Mouse (Mus musculus) bone marrow macrophage, adult 2 months (primary cell): ENCODE results near the gene Ccdc170.

ENCODE experiments used
- CTCF ChIP-seq: IDR thresholded peaks from 2 replicates; pipeline ENCODE4 v1.5.1; 2012; ENCODE audit warnings: low read depth, mild to moderate bottlenecking, low read length, moderate library complexity
- POLR2A ChIP-seq: IDR thresholded peaks from 2 replicates; pipeline ENCODE4 v1.6.1; 2012; ENCODE audit warnings: mild to moderate bottlenecking, low read depth, low read length, borderline replicate concordance

- TF ChIP-seq POLR2A = no peak
- no peak for TF ChIP-seq CTCF
Measured at GRCm38 (mm10) chr10:4481695-4482094, 607 bp upstream of the Ccdc170 start.
